Mouse (Mus musculus) testis, postnatal 10 days (tissue): ENCODE results near the gene Nfkb1.

ENCODE experiments used
- DNase-seq: peaks from one replicate; pipeline ENCODE4 v3.0.0; 2021; ENCODE audit warnings: low spot score

The Nfkb1 gene

DNA sequence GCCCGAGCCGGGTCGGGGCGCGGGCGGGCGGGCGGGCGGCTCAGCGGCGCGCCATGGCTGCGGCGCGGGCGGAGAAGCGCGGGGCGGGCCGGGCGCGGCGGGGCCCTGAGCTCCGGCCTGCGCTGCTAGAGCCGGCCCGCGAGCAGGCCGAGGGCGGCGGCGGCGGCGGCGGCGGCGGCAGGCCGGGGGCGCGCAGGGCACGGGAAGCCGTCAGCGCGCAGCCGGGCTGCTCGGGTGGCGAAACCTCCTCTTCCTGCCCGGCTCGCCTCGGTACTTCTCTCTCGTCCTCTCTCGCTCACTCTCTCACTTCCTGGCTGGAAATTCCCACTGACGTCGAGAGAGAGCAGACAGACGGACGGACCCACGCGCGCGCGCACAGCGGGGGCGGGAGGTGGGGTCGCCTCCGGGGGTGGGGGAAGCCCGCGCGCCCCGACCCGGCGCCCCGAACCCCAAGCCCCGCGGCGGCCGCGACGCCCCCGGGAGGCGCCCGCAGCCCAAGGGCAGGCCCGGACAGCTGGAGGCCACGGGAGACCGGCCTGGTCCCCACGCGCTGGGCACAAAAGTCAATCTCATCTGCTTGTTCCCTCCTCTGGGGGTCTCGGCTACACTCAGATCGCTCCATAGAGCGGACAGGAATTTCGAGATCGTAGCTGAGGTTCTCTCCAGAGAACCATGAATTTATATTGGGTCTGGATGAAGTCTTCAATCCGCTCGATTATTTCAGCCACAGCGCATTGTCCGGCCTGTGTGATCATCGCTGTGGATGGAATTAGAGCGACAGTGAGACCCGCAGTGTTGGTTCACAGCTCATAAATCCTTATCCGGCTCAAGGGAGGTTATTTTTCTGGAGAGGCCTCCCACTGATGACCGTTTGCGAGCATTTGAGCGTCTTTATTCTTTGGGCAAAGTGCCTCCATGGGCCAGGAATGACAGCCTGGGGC lies at the start of gene Nfkb1:
Gene Nfkb1 (minus strand): TSS at position 357 of the 941 bp plus-strand sequence.
- peak; percentile 72 for DNase-seq

DNA sequence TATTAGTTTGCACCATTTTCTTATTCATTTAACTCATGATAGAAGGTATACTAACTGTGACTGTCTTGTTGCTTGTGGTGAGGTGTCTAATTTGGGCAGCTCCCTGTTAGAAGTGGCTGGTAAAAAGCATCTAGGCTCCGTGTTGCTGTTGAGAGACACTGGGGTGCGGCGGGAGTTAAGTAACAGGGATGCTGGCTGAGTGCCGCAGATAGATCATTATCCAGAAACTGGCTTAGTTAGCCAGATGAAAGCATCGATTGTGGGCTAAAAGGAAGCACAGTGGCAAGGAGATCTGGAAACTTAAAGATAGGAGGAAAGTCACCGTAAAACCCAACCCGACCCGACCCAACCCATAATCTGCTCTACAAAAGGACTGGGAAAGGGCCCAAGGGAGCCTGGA lies 49.4 kb upstream of the Nfkb1 start:
- DNase-seq = no peak

DNA sequence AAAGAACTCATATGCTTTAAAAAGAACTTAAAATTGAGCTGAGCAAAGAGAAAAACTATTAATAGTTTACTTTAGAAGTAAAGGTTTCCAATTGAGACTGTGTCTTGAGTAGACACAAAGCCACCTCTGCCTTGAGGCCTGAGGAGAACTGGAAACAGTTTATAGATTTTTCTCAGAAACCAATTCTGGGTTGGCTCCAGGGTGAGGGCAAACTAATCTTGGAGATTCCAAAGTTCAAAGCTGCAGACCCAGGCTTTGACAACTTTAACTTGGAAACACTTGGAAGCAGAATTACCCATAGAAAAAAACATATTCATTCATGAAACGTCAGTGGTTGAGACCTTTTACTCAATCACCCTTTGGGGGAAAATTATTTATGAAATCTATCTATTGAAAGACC lies 43.4 kb upstream of the Nfkb1 start:
- DNase-seq = no peak

DNA sequence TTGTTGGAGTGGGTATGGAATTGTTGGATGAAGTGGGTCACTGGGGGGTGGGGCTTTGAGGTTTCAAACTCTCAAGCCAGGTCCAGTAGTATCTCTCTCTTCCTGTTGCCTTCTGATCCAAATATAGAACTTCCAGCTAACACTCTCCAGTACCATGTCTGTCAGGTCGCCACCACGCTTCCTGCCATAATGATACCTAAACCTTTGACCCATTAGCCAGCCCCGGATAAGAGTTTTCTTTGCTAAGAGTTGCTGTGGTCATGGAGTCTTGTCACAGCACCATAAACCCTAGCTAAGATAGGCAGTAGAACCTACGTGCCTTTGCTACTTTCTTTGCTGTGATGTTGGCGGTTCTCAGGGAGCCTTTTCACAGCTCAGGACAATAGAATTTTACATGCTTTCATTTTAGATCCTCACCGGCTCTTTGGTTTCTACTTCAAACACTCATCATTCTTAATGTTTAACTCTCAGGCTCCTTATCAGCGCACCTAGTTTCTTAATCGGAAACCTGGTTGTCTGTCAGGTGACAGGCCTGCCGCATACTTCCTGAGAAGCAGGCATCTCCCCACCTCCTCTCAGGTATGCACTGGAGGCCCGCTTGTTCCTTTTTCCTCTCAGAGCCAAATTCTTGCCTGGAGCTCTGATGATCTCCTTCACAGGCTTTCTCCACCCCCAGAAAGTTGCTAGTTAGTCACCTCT lies 41.5 kb upstream of the Nfkb1 start:
- DNase-seq = no peak

DNA sequence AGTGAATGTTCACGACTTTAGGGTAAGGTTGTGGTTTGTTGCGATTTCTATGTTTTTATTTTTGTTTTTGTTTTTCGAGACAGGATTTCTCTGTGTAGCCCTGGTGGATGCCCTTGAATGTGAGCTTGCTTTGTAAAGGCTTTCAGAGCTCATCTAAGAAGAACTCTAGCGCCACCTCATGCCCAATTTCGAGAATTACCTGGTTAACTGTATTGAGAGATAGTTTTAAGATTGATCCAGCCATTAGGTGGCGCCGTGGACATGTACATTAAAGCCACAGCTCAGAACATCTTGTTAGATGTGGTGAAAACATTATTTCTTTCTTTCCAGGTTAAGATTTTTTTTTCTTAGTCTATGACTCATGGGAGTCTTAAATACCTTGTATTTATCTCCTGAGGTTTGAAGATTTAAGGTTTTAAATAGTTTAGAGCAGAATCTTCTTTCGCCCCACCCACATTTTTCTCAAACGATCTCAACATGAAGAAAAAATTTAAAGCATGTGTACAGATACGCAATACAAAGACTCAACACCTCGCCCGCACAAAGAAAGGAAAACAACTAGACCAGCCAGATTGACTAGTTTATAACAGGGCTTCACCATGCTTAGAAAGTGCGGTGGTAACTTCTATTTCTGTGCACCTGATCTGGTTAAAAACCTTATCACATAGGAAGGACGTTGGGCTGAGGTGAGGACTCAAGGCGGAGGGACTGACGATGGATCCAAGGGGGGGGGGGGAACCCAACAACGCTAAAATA lies 40.1 kb upstream of the Nfkb1 start:
- DNase-seq = peak; percentile 93

DNA sequence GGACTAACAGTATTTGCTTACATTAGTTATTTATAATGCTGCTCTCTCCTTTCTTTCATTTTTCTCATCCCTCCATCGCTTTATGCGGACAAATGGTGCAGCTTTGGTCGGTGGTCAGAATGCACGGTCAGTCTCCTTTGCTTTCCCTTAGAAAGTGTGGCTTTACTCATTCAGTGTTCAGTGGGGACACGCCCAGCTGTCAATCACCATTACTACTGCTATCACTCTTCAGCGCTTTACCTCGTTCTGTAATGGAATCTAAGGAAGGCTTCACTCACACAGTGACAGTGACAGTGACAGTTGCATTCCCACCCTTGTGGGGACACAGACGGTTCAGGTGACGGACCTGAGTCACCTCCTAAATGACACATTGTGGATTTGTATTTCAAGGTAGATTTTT lies 39.4 kb upstream of the Nfkb1 start:
- no peak for DNase-seq

DNA sequence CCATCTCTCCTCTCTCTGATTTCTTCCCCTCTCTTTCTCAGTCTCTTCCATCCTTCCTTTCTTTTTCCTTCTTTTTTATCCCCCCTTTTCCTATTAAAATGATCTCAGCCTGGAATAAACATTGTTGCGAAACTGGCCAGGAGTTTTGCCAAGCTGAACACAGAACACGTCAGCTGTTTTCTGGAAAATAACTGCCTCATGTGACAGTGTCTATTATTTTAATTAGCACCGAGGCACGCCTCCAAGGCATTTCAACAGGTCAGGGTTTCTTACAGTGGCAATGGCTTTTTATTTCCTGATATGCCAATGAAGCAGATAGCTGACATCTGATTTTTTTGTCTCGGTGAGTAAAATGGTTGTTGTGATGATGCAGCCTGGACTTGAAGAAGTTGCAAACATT lies 38.2 kb upstream of the Nfkb1 start:
- no peak for DNase-seq

DNA sequence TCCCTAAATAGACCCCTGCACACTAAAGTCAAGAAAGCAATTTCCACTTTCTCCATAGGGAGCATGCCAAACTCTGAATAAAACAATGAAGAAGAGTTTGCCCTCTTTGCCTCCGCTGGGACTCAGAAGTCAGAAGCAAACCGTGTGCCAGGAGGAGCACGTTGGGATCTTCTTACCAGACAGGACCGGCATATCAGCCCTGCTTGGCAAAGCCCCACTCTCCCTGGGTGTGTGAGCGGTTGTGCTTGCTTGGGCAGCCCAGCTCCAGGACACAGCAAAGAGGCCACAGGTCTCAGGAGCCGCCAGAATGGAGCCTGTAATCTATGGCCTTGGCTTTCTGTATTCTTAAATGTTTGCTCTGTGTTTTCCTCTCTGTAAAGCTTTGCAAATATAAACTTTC lies 37.6 kb upstream of the Nfkb1 start:
- DNase-seq = peak; percentile 46

DNA sequence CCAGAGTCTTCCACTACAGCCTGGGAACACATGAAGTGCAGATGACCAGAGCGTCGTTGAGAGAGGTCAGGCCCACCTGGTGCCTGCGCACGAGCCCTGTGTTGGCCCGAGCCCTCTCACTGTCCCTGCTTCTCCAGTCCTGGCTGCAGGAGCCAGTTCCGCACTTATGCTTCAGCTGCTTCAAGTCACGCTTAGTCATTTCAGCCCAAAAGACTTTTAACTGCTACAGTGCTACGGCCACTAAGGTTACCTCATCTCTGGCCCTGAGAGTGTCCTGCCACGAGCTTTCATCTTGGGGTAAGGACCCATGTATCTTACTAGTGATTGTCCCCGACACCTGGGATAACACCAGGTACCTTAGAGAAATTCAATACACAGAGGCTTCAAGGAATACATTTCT lies 36.0 kb upstream of the Nfkb1 start:
- no peak for DNase-seq

DNA sequence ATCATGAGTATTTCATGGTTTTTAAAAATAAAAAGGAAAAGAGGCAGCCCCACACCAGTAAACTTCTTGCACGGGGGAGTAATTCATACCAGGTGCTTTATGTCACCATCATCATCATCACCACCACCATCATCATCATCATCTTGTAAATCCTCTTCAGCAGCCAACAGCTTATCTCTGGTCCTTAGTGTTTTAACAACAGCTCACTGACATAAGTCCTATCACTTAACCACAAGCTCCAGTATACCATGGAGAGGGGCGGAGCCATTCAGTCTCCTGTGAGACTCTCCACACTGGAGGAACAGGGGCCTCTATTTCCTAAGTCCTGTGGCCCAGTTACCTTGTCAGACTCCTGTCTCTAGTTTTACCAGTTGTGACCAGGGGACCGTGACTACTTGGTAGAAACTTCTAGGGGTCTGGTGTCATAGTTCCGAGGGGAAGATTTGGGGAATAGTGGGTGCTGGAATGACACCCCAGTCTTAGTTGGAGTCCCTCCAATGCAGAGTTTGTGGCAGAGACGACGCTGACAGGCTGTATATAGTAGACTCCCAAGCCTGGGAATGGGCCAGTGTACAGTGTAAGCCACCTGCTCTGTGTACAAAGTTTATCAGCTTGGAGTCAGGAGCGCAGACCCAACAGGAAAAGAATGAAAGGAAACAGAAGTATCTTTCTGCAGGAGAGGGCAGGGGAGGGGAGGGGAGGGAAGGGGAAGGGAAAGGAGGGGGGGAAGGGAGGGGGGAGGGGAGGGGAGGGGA lies 35.4 kb upstream of the Nfkb1 start:
- no peak for DNase-seq

DNA sequence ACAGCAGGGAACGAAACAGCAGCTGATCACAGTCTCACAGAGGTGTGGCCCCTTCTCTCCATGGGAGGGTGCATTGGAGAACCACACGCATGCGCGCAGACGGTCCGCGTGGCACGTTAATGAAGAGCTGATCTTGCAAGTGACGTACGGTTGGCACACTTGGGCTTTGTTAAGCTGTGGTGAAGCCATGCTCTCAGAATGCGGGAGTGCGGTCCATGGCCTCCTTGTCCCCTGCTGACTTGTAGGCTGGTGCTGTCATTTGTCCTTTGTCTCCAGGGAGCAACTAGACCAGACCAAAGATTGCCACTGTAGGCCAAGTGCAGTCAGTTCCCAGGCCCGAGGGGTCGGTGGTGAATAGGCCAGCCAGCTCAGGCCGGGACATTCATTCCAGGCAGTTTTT lies 34.7 kb upstream of the Nfkb1 start:
- DNase-seq = no peak

DNA sequence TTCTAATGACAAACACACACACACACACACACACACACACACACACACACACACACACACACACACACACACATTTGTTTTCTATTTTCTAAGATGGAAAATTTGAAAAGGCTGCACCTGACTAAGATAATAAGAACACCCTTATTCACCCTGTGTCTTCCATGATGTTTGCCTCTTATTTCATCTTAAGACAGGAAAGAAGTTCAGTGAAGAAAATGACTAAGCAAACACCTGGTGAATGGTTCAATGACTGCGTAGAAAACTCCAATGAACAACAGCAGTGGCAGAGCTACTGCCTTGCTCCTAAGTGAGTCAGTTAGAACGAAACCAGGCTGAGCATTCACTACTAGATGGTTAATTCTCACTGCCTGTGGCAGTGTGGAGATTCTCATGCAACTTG lies 30.8 kb upstream of the Nfkb1 start:
- no peak for DNase-seq

DNA sequence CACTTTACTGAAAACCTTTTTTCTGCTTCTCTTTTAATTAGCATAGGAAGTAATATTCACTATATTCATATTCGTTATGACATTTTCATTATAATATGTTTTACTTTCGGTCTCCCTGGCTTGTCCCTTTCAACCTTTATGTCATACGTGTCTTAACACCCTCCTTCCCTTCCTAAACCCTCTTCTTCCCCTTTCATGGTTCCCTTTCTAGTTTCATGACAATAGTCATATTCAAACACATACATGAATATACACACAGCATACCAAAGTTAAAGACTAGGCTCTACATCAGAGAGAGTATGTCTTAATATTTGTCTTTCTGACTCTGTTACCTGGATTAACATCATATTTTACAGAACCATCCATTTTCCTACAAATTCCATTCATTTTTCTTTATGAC lies 28.6 kb upstream of the Nfkb1 start:
- DNase-seq = no peak

DNA sequence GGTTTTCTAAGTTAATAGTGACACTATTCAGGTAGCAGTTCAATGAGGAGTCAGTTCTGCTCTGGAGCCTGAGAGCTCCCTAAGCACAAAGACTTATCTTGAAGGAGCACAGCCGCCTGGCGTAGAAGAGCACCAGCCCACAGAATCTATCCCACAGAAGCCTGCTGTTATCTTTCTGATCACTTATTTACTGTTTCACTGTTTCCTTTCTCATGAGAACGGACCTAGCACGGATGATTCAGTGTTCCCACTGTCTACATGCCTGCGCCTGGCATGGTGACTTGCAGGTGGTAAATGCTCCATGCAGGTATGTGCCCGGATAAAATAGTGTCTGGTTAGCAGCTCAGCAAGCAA lies 27.8 kb upstream of the Nfkb1 start:
- DNase-seq = no peak

DNA sequence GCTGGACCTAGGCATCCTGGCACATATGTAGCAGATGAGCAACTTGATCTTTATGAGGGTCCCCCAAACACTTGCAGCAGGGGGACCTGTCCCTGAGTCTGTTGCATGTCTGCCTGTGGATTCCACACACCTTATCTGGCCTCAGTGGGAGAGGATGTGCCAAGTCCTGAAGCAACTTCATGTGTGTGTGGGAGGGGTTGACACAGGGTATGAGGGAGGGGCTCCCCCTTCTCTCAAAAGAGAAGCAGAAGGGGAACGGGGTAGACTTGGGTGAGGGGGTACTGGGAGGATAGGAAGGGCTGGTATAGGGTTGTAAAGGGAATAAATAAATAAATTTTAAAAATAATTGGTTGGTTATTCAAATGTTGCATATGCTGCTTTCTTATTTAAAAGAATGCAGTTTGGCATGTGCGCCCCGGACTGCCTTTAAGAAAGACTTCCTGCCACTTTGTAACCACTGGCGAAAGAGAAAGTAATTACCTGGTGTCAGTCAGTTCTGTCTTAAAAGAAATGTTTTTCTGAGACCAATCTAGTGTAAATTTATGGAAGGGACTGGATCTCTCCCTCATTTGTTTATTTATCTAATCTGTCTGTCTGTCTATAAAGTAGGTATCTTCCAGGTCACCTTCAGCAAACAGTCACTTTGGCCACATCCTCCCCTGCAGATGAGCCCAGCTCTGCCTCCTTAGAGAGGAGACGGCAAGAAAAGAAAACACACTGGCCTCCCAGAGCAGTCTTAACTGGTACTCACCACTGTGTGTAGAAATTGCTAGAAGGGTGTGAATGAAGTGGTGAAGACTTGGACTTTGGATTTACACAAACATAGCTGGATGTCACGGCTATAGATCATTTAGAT lies 27.2 kb upstream of the Nfkb1 start:
- DNase-seq = no peak

DNA sequence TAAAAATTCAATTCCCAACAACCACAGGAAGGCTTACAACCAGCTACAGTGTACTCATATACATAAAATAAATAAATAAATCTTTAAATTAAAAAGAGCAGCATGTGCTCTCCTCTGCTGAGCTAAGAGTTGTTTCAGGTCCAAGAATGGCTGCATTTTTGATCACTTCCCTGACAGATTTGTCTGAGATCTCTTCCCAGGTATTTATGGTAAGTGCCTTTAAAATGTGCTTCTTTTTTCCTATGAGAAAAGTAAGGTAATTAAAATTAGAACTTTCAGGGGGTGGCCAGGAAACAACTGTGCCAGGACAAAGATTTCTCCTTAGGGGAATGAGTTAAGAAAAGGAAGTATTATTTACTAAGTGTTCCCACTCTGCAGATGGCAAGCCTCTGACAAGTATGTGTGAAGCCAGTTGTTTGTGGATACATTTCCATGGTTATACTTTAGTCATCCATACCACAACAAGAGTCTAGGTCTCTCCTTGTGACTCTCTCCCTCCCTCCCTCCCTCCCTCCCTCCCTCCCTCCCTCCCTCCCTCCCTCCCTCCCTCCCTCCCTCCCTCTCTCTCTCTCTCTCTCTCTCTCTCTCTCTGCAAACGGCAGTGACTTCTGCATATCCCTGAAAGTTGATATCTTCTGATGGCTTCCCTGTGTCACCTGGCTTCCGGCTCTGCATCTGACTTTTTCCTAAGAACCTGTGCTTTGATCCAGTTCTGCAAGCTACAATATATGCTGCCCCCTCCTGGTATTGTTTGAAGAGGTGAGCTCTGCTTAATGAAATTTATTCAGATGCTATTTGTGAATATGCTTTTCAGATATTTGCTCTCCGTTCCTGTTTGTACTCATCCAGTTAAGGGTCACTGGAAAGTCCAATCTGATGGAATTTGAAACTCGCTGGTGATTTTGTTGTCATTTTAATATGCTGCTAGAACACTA lies 21.9 kb upstream of the Nfkb1 start:
- DNase-seq = no peak

DNA sequence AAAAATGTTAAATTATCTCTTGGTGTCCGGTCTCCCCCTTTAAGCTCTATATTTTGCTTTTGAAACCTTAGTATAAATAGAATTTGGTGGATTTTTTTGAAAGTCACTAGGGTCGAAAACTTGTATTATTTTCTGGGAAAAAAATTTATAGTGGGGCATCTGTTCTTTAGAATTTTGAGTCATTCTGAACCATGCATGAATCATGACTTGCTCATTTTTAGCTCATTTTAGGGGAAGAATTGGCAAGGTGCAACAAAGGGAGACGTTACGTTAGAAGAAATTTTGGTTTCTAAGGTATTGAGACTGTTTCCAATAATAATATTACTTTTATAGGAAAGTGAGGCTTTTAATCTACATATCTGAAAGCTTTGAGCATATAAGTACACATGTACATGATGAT lies 20.3 kb upstream of the Nfkb1 start:
- no peak for DNase-seq

DNA sequence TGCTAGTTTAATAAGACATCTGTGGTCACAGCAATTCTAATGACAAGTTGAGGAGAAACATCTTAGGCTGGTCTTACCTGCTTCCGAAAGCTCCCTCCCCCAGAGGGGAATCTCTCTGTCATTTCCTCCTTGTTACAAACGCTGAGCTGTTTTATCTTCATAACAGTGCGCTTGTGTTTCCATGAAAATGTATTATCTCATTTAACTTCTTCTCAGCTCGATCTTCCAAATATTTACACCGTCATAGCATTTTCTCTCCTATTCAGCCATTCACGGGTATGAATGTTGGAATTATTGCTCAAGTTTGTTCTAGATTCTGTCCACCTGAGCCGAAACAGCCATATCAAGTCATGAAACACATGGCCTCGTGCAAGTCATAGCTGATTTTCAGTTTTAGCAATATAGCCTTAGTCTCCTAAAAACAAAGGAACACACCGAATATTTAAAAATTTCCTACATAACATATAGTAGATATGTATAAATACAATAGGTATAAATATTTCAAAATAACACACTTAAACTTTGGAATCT lies 19.8 kb upstream of the Nfkb1 start:
- no peak for DNase-seq

DNA sequence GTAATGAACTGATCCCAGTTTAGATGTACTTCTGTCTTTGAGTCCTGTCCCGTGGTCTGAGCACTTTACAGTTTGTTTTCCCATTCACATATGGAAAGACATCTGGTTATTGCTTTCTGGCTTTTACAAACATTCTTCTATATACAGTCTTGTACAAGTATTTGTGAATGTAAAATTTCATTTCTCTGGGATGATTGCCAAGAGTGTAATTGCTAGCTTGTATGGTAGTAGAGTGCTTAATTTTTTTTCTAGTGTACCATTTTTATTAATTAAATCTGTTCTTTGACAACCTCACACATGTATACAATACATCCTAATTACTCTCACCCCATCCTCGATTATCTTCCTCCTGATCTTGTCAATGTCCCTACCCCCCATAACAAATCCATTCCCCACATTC lies 12.0 kb upstream of the Nfkb1 start:
- no peak for DNase-seq

DNA sequence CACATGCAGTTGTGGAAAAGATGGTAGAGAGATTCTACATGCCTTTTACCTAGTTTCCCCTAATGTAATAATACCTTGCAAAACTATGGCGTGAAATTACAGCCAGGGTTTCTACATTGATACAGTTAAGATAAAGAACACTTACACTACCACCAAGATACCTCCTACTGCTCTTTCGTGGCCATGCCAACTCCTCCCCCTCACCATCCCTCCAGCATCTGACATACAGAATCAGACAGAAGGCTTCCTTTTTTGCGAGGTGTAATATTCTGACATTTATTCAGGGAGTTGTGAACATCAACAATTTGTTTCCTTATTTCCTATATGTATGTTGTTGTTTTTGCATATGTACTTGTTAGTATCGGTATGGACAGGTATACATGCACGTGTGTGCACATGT lies 11.3 kb upstream of the Nfkb1 start:
- no peak for DNase-seq
